Mouse (Mus musculus) embryo, embryonic 11.5 days (tissue): ENCODE data around the gene Cdr2.
"Not testable (repeated sequence)": the region's sequence is repeated elsewhere in the genome, so short reads cannot be mapped to it uniquely, and the experiment has no call there.

ENCODE experiments used
- DNase-seq: peaks from one replicate; pipeline ENCODE4 v3.0.0-alpha.2; 2012; ENCODE audit warnings: low read depth, low spot score

Cdr2 gene

DNA sequence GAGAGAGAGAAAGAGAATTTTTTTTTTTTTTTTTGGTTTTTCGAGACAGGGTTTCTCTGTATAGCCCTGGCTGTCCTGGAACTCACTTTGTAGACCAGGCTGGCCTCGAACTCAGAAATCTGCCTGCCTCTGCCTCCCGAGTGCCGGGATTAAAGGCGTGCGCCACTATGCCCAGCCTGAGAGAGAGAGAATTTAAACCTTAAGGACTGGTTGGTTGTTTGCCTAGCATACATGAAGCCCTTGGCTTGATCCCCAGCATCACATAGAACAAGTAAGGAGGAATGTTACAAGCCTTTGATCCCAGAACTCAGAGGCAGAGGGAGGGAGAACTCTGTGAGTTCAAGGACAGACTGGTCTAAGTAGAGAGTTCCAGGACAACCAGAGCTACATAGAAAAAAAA, 70.8 kb downstream of the Cdr2 start:
- not testable (repeated sequence) for DNase-seq

DNA sequence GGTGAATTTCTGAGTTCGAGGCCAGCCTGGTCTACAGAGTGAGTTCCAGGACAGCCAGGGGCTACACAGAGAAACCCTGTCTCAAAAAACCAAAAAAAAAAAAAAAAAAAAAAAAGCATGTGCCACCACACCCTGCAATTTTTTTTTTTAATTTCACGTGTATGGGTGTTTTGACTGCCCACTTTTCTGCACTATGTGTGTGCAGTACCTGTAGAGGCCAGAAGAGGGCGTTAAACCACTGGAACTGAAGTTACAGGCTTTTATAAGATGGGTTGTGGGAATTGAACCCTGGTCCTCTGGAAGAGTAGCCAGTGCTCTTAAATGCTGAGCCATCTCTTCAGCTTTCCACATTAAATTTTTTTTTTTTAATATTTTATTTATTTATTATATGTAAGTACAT, 71.9 kb downstream of the Cdr2 start:
- not testable (repeated sequence) for DNase-seq
